Mouse (Mus musculus): ENCODE results near the gene Uhrf2. TPM values are rescaled to one million over a fixed set of nuclear protein-coding genes. Genes with fewer than 3 reads are reported as not detected.

The Uhrf2 gene
- polyA plus RNA-seq, 1 experiment = 8.7 TPM

GRCm38 (mm10) chr19:30097039-30097438, 66.7 kb downstream of the Uhrf2 start:
- WGBS = 90% methylated on average over 4 of the region's 4 CpGs
- peaks cover 18% of the 10 kb centered on the region for H3K36me3 ChIP-seq (ENCODE audit: control insufficient read depth, insufficient read depth, low read length)

GRCm38 (mm10) chr19:30100571-30100970, 70.3 kb downstream of the Uhrf2 start:
- H3K27ac ChIP-seq (ENCODE audit: insufficient read depth, low read depth, low read length) = no peak overlapping the region
- no peaks in the 10 kb centered on the region for H3K4me1 ChIP-seq (ENCODE audit: control insufficient read depth, insufficient read depth, insufficient read length, low read length)
- 91% methylated on average over 12 of the region's 12 CpGs for WGBS
- H3K36me3 ChIP-seq (ENCODE audit: control insufficient read depth, insufficient read depth, low read length) = 0 out of 2 replicates have a peak, but pooled peaks cover 2% of the 10 kb centered on the region
- no peak for TF ChIP-seq POLR2A (IDR thresholded peaks at IDR 0.05; ENCODE audit: low read depth, low read length)
- TF ChIP-seq CTCF (IDR thresholded peaks at IDR 0.05; ENCODE audit: extremely low read depth, insufficient read length, insufficient replicate concordance, low read depth, low read length) = no peak
- H3K27me3 ChIP-seq (ENCODE audit: control insufficient read depth, insufficient read depth, low read length) = no peaks in the 10 kb centered on the region
- H3K4me3 ChIP-seq (ENCODE audit: low read depth, low read length) = no peak overlapping the region

More at GRCm38 (mm10) chr19:30097039-30097438, 66.7 kb downstream of the Uhrf2 start:
- Histone ChIP-seq H3K4me1 (ENCODE audit: control insufficient read depth, insufficient read depth, insufficient read length, low read length) (no peaks in the 10 kb centered on the region), H3K4me3 (ENCODE audit: low read depth, low read length) (no peak overlapping the region), H3K27me3 (ENCODE audit: control insufficient read depth, insufficient read depth, low read length) (no peaks in the 10 kb centered on the region), H3K27ac (ENCODE audit: insufficient read depth, low read depth, low read length) (no peak overlapping the region)
- TF ChIP-seq POLR2A (IDR thresholded peaks at IDR 0.05; ENCODE audit: low read depth, low read length) (no peak), CTCF (IDR thresholded peaks at IDR 0.05; ENCODE audit: extremely low read depth, insufficient read length, insufficient replicate concordance, low read depth, low read length) (no peak)

- Histone ChIP-seq H3K4me1 (ENCODE audit: control insufficient read depth, insufficient read depth, insufficient read length, low read length) (no peaks in the 10 kb centered on the region), H3K36me3 (ENCODE audit: control insufficient read depth, insufficient read depth, low read length) (no peaks in the 10 kb centered on the region), H3K27me3 (ENCODE audit: control insufficient read depth, insufficient read depth, low read length) (no peaks in the 10 kb centered on the region), H3K4me3 (ENCODE audit: low read depth, low read length) (no peak overlapping the region), H3K27ac (ENCODE audit: insufficient read depth, low read depth, low read length) (no peak overlapping the region)
- TF ChIP-seq POLR2A (IDR thresholded peaks at IDR 0.05; ENCODE audit: low read depth, low read length) (no peak), CTCF (IDR thresholded peaks at IDR 0.05; ENCODE audit: extremely low read depth, insufficient read length, insufficient replicate concordance, low read depth, low read length) (no peak)
- WGBS = 84% methylated on average over 6 of the region's 6 CpGs
Observed at GRCm38 (mm10) chr19:30102620-30103019, 72.3 kb downstream of the Uhrf2 start.

- Histone ChIP-seq H3K4me3 (ENCODE audit: low read depth, low read length) (no peak overlapping the region), H3K4me1 (ENCODE audit: control insufficient read depth, insufficient read depth, insufficient read length, low read length) (no peaks in the 10 kb centered on the region), H3K36me3 (ENCODE audit: control insufficient read depth, insufficient read depth, low read length) (no peaks in the 10 kb centered on the region), H3K27me3 (ENCODE audit: control insufficient read depth, insufficient read depth, low read length) (no peaks in the 10 kb centered on the region), H3K27ac (ENCODE audit: insufficient read depth, low read depth, low read length) (no peak overlapping the region)
- 81% methylated on average over 6 of the region's 6 CpGs for WGBS
- TF ChIP-seq CTCF (IDR thresholded peaks at IDR 0.05; ENCODE audit: extremely low read depth, insufficient read length, insufficient replicate concordance, low read depth, low read length) (no peak), POLR2A (IDR thresholded peaks at IDR 0.05; ENCODE audit: low read depth, low read length) (no peak)
Observed at GRCm38 (mm10) chr19:30105045-30105842, 74.9 kb downstream of the Uhrf2 start.

- no peaks in the 10 kb centered on the region for H3K36me3 ChIP-seq (ENCODE audit: control insufficient read depth, insufficient read depth, low read length)
- H3K27ac ChIP-seq (ENCODE audit: insufficient read depth, low read depth, low read length) = no peak overlapping the region
- H3K4me3 ChIP-seq (ENCODE audit: low read depth, low read length) = no peak overlapping the region
- H3K27me3 ChIP-seq (ENCODE audit: control insufficient read depth, insufficient read depth, low read length) = no peaks in the 10 kb centered on the region
- 77% methylated on average over 10 of the region's 10 CpGs for WGBS
- H3K4me1 ChIP-seq (ENCODE audit: control insufficient read depth, insufficient read depth, insufficient read length, low read length) = no peaks in the 10 kb centered on the region
- no peak for TF ChIP-seq POLR2A (IDR thresholded peaks at IDR 0.05; ENCODE audit: low read depth, low read length)
- TF ChIP-seq CTCF (IDR thresholded peaks at IDR 0.05; ENCODE audit: extremely low read depth, insufficient read length, insufficient replicate concordance, low read depth, low read length) = no peak
Observed at GRCm38 (mm10) chr19:30107221-30107845, 77.0 kb downstream of the Uhrf2 start.

GRCm38 (mm10) chr19:30108616-30109015, 78.3 kb downstream of the Uhrf2 start:
- no peaks in the 10 kb centered on the region for H3K36me3 ChIP-seq (ENCODE audit: control insufficient read depth, insufficient read depth, low read length)
- H3K4me1 ChIP-seq (ENCODE audit: control insufficient read depth, insufficient read depth, insufficient read length, low read length) = no peaks in the 10 kb centered on the region
- TF ChIP-seq CTCF (IDR thresholded peaks at IDR 0.05; ENCODE audit: extremely low read depth, insufficient read length, insufficient replicate concordance, low read depth, low read length) (no peak), POLR2A (IDR thresholded peaks at IDR 0.05; ENCODE audit: low read depth, low read length) (no peak)
- no peaks in the 10 kb centered on the region for H3K27me3 ChIP-seq (ENCODE audit: control insufficient read depth, insufficient read depth, low read length)
- no peak overlapping the region for H3K27ac ChIP-seq (ENCODE audit: insufficient read depth, low read depth, low read length)
- H3K4me3 ChIP-seq (ENCODE audit: low read depth, low read length) = no peak overlapping the region

- 84% methylated on average over 6 of the region's 6 CpGs for WGBS
- Histone ChIP-seq H3K36me3 (ENCODE audit: control insufficient read depth, insufficient read depth, low read length) (no peaks in the 10 kb centered on the region), H3K4me1 (ENCODE audit: control insufficient read depth, insufficient read depth, insufficient read length, low read length) (no peaks in the 10 kb centered on the region), H3K27ac (ENCODE audit: insufficient read depth, low read depth, low read length) (no peak overlapping the region), H3K27me3 (ENCODE audit: control insufficient read depth, insufficient read depth, low read length) (no peaks in the 10 kb centered on the region), H3K4me3 (ENCODE audit: low read depth, low read length) (no peak overlapping the region)
- TF ChIP-seq CTCF (IDR thresholded peaks at IDR 0.05; ENCODE audit: extremely low read depth, insufficient read length, insufficient replicate concordance, low read depth, low read length) (no peak), POLR2A (IDR thresholded peaks at IDR 0.05; ENCODE audit: low read depth, low read length) (no peak)
Observed at GRCm38 (mm10) chr19:30109122-30109521, 78.8 kb downstream of the Uhrf2 start.

Measured in small intestine, adult 2 months (tissue).